Mouse (Mus musculus) stomach, postnatal 0 days (tissue): ENCODE data around the gene Fbxw7.

Source experiments
- CTCF ChIP-seq: IDR thresholded peaks from 2 replicates; pipeline ENCODE4 v1.5.1; 2016; ENCODE audit warnings: antibody characterized with exemption, low read depth, mild to moderate bottlenecking, moderate library complexity
- EP300 ChIP-seq: optimal IDR thresholded peaks from 2 replicates; pipeline ENCODE3; 2016; ENCODE audit warnings: antibody characterized with exemption

DNA sequence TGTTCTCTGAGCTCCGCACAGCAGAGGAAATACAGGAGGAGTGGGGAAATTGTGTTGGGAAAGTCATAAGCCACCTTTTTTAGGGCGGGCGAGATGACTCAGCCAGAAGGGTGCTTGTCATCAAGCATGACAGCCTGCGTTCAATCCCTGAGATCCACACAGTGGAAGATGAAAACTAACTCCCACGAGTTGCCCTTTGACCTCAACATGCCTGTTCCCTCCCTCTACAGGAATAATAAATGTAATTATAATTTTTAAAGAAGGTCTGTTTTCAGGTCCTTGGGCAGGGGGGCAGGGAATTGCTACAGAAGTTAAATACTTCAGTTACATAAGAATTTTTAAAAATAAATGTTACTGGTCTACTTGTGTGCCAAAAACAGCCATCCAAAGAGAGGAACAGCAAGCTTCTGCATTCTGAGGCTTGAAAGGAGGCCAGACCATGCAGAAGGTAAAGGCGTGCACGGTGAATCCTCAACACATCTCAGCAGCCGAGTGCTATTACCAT is 170.1 kb downstream of the Fbxw7 start:
- no peak for TF ChIP-seq CTCF
- no peak for TF ChIP-seq EP300
